Mouse (Mus musculus): ENCODE results near the gene Kcnma1. TPM values are rescaled to one million over a fixed set of nuclear protein-coding genes. Genes with fewer than 3 reads are reported as not detected.

The Kcnma1 gene
- polyA plus RNA-seq, 1 experiment from 2014 or later, result 9.0 TPM

GRCm38 (mm10) chr14:23602937-23603336 lies 411.4 kb downstream of the Kcnma1 start:
- H3K4me1 ChIP-seq, result no peaks in the 10 kb centered on the region
- 16% methylated on average over 4 of the region's 4 CpGs for WGBS
- no peaks in the 10 kb centered on the region for H3K36me3 ChIP-seq
- ATAC-seq (replicated peaks), result no peak
- H3K27ac ChIP-seq (replicated peaks), result no peak overlapping the region
- no peak overlapping the region for H3K4me3 ChIP-seq
- no peak overlapping the region for H3K4me2 ChIP-seq (replicated peaks)
- H3K9ac ChIP-seq (replicated peaks), result no peak overlapping the region
- no peaks in the 10 kb centered on the region for H3K27me3 ChIP-seq
- H3K9me3 ChIP-seq, result no peaks in the 10 kb centered on the region

- Histone ChIP-seq H3K4me3 (no peak overlapping the region), H3K9me3 (no peaks in the 10 kb centered on the region), H3K4me1 (no peaks in the 10 kb centered on the region), H3K4me2 (replicated peaks) (no peak overlapping the region), H3K27me3 (no peaks in the 10 kb centered on the region), H3K9ac (replicated peaks) (no peak overlapping the region), H3K27ac (replicated peaks) (no peak overlapping the region), H3K36me3 (no peaks in the 10 kb centered on the region)
- 73% methylated on average over 2 of the region's 2 CpGs for WGBS
- ATAC-seq (replicated peaks), result no peak
These were observed 412.2 kb downstream of the Kcnma1 start for GRCm38 (mm10) chr14:23602054-23602453.

- Histone ChIP-seq H3K4me1 (no peaks in the 10 kb centered on the region), H3K9me3 (no peaks in the 10 kb centered on the region), H3K4me3 (no peak overlapping the region), H3K9ac (replicated peaks) (no peak overlapping the region), H3K27ac (replicated peaks) (no peak overlapping the region), H3K27me3 (no peaks in the 10 kb centered on the region), H3K4me2 (replicated peaks) (no peak overlapping the region), H3K36me3 (no peaks in the 10 kb centered on the region)
- no peak for ATAC-seq (replicated peaks)
- 84% methylated on average over 5 of the region's 5 CpGs for WGBS
These were observed 419.7 kb downstream of the Kcnma1 start for GRCm38 (mm10) chr14:23594629-23595028.

- Histone ChIP-seq H3K9me3 (no peaks in the 10 kb centered on the region), H3K27ac (replicated peaks) (no peak overlapping the region), H3K36me3 (no peaks in the 10 kb centered on the region), H3K4me2 (replicated peaks) (no peak overlapping the region), H3K4me3 (no peak overlapping the region), H3K4me1 (no peaks in the 10 kb centered on the region), H3K9ac (replicated peaks) (no peak overlapping the region), H3K27me3 (no peaks in the 10 kb centered on the region)
- WGBS, result 5% methylated on average over 6 of the region's 6 CpGs
- no peak for ATAC-seq (replicated peaks)
These were observed 421.4 kb downstream of the Kcnma1 start for GRCm38 (mm10) chr14:23592826-23593447.

- no peak overlapping the region for H3K9ac ChIP-seq (replicated peaks)
- no peak for ATAC-seq (replicated peaks)
- no peaks in the 10 kb centered on the region for H3K27me3 ChIP-seq
- 73% methylated on average over 7 of the region's 7 CpGs for WGBS
- H3K27ac ChIP-seq (replicated peaks), result no peak overlapping the region
- no peaks in the 10 kb centered on the region for H3K36me3 ChIP-seq
- H3K4me3 ChIP-seq, result no peak overlapping the region
- H3K4me1 ChIP-seq, result no peaks in the 10 kb centered on the region
- no peaks in the 10 kb centered on the region for H3K9me3 ChIP-seq
- no peak overlapping the region for H3K4me2 ChIP-seq (replicated peaks)
These were observed 424.4 kb downstream of the Kcnma1 start for GRCm38 (mm10) chr14:23589744-23590481.

- Histone ChIP-seq H3K36me3 (no peaks in the 10 kb centered on the region), H3K9ac (replicated peaks) (no peak overlapping the region), H3K27ac (replicated peaks) (no peak overlapping the region), H3K4me2 (replicated peaks) (no peak overlapping the region), H3K9me3 (no peaks in the 10 kb centered on the region), H3K27me3 (no peaks in the 10 kb centered on the region), H3K4me1 (no peaks in the 10 kb centered on the region), H3K4me3 (no peak overlapping the region)
- WGBS, result 82% methylated on average over 9 of the region's 9 CpGs
- ATAC-seq (replicated peaks), result no peak
These were observed 426.8 kb downstream of the Kcnma1 start for GRCm38 (mm10) chr14:23587451-23587850.

GRCm38 (mm10) chr14:23583235-23583634 lies 431.1 kb downstream of the Kcnma1 start:
- Histone ChIP-seq H3K27ac (replicated peaks) (no peak overlapping the region), H3K9me3 (no peaks in the 10 kb centered on the region), H3K27me3 (no peaks in the 10 kb centered on the region), H3K36me3 (no peaks in the 10 kb centered on the region), H3K4me1 (no peaks in the 10 kb centered on the region), H3K9ac (replicated peaks) (no peak overlapping the region), H3K4me2 (replicated peaks) (no peak overlapping the region), H3K4me3 (no peak overlapping the region)
- ATAC-seq (replicated peaks), result no peak; the same call in 1 of the 2 replicates
- WGBS, result 20% methylated on average over 2 of the region's 2 CpGs

- no peak for ATAC-seq (replicated peaks)
These were observed 433.0 kb downstream of the Kcnma1 start for GRCm38 (mm10) chr14:23581282-23581681.

GRCm38 (mm10) chr14:23575951-23576350 lies 438.3 kb downstream of the Kcnma1 start:
- Histone ChIP-seq H3K4me2 (replicated peaks) (no peak overlapping the region), H3K36me3 (no peaks in the 10 kb centered on the region), H3K27ac (replicated peaks) (no peak overlapping the region), H3K9ac (replicated peaks) (no peak overlapping the region), H3K4me1 (peaks cover 7% of the 10 kb centered on the region; the same call in 1 of the 2 replicates), H3K4me3 (no peak overlapping the region), H3K27me3 (no peaks in the 10 kb centered on the region), H3K9me3 (no peaks in the 10 kb centered on the region)
- 2% methylated on average over 2 of the region's 2 CpGs for WGBS
- ATAC-seq (replicated peaks), result peak; percentile 63; the same call in 1 of the 2 replicates

More at GRCm38 (mm10) chr14:23581282-23581681, 433.0 kb downstream of the Kcnma1 start:
- H3K9me3 ChIP-seq, result no peaks in the 10 kb centered on the region
- H3K27ac ChIP-seq (replicated peaks), result no peak overlapping the region
- WGBS, result 81% methylated on average over 3 of the region's 3 CpGs
- H3K4me3 ChIP-seq, result no peak overlapping the region
- H3K36me3 ChIP-seq, result no peaks in the 10 kb centered on the region
- H3K27me3 ChIP-seq, result no peaks in the 10 kb centered on the region
- H3K4me2 ChIP-seq (replicated peaks), result no peak overlapping the region
- no peaks in the 10 kb centered on the region for H3K4me1 ChIP-seq
- H3K9ac ChIP-seq (replicated peaks), result no peak overlapping the region

- no peak overlapping the region for H3K4me3 ChIP-seq
- no peaks in the 10 kb centered on the region for H3K27me3 ChIP-seq
- no peaks in the 10 kb centered on the region for H3K36me3 ChIP-seq
- H3K27ac ChIP-seq (replicated peaks), result no peak overlapping the region
- 84% methylated on average over 4 of the region's 4 CpGs for WGBS
- H3K9ac ChIP-seq (replicated peaks), result no peak overlapping the region
- no peak overlapping the region for H3K4me2 ChIP-seq (replicated peaks)
- no peaks in the 10 kb centered on the region for H3K9me3 ChIP-seq
- ATAC-seq (replicated peaks), result no peak
- H3K4me1 ChIP-seq, result peaks cover 7% of the 10 kb centered on the region; the same call in 1 of the 2 replicates
These were observed 440.2 kb downstream of the Kcnma1 start for GRCm38 (mm10) chr14:23574136-23574535.

- no peak for ATAC-seq (replicated peaks)
- Histone ChIP-seq H3K36me3 (no peaks in the 10 kb centered on the region), H3K4me1 (peaks cover 7% of the 10 kb centered on the region; the same call in 1 of the 2 replicates), H3K27ac (replicated peaks) (no peak overlapping the region), H3K9ac (replicated peaks) (no peak overlapping the region), H3K27me3 (no peaks in the 10 kb centered on the region), H3K4me2 (replicated peaks) (no peak overlapping the region), H3K9me3 (no peaks in the 10 kb centered on the region), H3K4me3 (no peak overlapping the region)
- WGBS, result 30% methylated on average over 3 of the region's 3 CpGs
These were observed 440.9 kb downstream of the Kcnma1 start for GRCm38 (mm10) chr14:23573385-23573784.

GRCm38 (mm10) chr14:23572778-23573177 lies 441.5 kb downstream of the Kcnma1 start:
- ATAC-seq (replicated peaks), result no peak
- 51% methylated on average over 1 of the region's 1 CpGs for WGBS
- no peak overlapping the region for H3K4me3 ChIP-seq

More at GRCm38 (mm10) chr14:23572778-23573177, 441.5 kb downstream of the Kcnma1 start:
- no peaks in the 10 kb centered on the region for H3K27me3 ChIP-seq
- H3K4me1 ChIP-seq, result peaks cover 7% of the 10 kb centered on the region; the same call in 1 of the 2 replicates
- H3K9ac ChIP-seq (replicated peaks), result no peak overlapping the region
- no peaks in the 10 kb centered on the region for H3K9me3 ChIP-seq
- no peak overlapping the region for H3K4me2 ChIP-seq (replicated peaks)
- no peaks in the 10 kb centered on the region for H3K36me3 ChIP-seq
- no peak overlapping the region for H3K27ac ChIP-seq (replicated peaks)

Data from forebrain, embryonic 15.5 days (tissue).